ENCODE assay signal across 8 mouse cellular contexts in the genomic region with DNA sequence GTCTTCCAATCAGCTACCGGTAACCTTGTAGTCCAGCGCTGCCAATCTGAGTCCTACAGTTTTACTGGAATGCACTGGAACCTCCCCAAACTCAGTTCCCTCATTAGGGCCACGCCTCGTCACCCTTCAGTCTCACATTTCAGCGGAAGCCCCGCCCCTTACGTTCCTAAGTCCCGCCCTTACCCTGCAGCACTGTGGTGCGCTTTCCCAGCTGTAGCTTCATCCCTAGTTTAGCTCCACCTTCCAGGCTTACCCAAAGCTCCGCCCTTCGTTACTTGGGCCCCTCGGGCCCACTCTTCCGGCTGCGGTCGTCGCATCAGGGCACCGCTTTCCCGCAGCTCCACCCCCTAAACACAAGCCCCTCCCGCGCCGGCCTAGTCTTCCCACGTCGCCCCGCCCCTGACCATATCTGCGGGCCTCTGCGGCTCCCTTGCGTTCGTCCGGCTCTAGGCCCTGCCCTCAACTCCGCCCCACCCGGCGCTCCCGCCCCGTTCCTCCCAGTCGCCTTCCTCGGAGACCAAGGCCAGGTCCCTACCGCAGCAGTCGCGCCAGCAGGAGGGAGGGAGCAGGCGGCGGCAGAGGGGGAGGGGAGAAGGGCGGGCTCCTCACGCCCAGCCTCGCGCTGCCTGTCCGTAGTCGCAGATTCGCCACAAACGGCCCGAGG. TPM values are rescaled to one million over a fixed set of nuclear protein-coding genes. Genes with fewer than 3 reads are reported as not detected.
DNase-seq lines count a peak whose midpoint lies in the region; ATAC-seq and TF ChIP-seq lines count a peak whose summit lies in the region.

No protein-coding gene starts in this region.

- DNase-seq in 3134 (ENCODE audit: extremely low read depth, insufficient read length, low spot score) = peak; percentile 100
- peak; percentile 100 for DNase-seq in adrenal gland, postnatal 36 days
- peak; percentile 99 to 100 for DNase-seq in heart, adult 18-20 months
- peak; percentile 100 for DNase-seq in kidney, adult 2 months
- DNase-seq in spleen, adult 2 months (ENCODE audit: low read depth in 1 of 2, low spot score in 2 of 2) = peak; percentile 98 to 100

- H3K4me1 ChIP-seq in embryonic facial prominence, embryonic 13.5 days = peaks cover 21% of the 10 kb centered on the region
- H3K4me1 ChIP-seq in kidney, adult 2 months (ENCODE audit: control insufficient read depth, insufficient read depth, low read length) = peaks cover 5% of the 10 kb centered on the region; the same call in 1 of the 2 replicates
- H3K4me1 ChIP-seq in limb, embryonic 12.5 days (replicated peaks) = peaks cover 21% of the 10 kb centered on the region
- peaks cover 23% of the 10 kb centered on the region for H3K4me1 ChIP-seq in midbrain, embryonic 15.5 days
- no peaks in the 10 kb centered on the region; the same call in 1 of the 2 replicates for H3K4me1 ChIP-seq in spleen, adult 2 months (ENCODE audit: control insufficient read depth, insufficient read depth, insufficient read length)

- ATAC-seq in embryonic facial prominence, embryonic 13.5 days (ENCODE audit: insufficient number of reproducible peaks, insufficient read depth, low FRiP score, low TSS enrichment, low read depth) = peak; percentile 98
- peak; percentile 99 for ATAC-seq in limb, embryonic 12.5 days (ENCODE audit: insufficient number of reproducible peaks, insufficient read depth, low FRiP score, low TSS enrichment, low read depth)
- peak; percentile 98 for ATAC-seq in midbrain, embryonic 15.5 days (replicated peaks)

- no peak for TF ChIP-seq POLR2A in kidney, adult 2 months (IDR thresholded peaks at IDR 0.05; ENCODE audit: low read depth, low read length)
- TF ChIP-seq POLR2A in spleen, adult 2 months (IDR thresholded peaks at IDR 0.05; ENCODE audit: low read depth, low read length) = no peak; the same call in 1 of the 2 replicates

- peak overlapping the region; percentile 99 for H3K27ac ChIP-seq in embryonic facial prominence, embryonic 13.5 days
- peak overlapping the region; percentile 100 for H3K27ac ChIP-seq in kidney, adult 2 months (ENCODE audit: insufficient read depth, low read depth, low read length)
- H3K27ac ChIP-seq in limb, embryonic 12.5 days = peak overlapping the region; percentile 98
- peak overlapping the region; percentile 93 for H3K27ac ChIP-seq in midbrain, embryonic 15.5 days
- H3K27ac ChIP-seq in spleen, adult 2 months (ENCODE audit: insufficient read depth, low read length) = peak overlapping the region; percentile 99

- H3K9me3 ChIP-seq in embryonic facial prominence, embryonic 13.5 days = no peaks in the 10 kb centered on the region
- H3K9me3 ChIP-seq in limb, embryonic 12.5 days = no peaks in the 10 kb centered on the region
- no peaks in the 10 kb centered on the region for H3K9me3 ChIP-seq in midbrain, embryonic 15.5 days

- H3K27me3 ChIP-seq in embryonic facial prominence, embryonic 13.5 days = no peaks in the 10 kb centered on the region
- no peaks in the 10 kb centered on the region for H3K27me3 ChIP-seq in kidney, adult 2 months (replicated peaks; ENCODE audit: control insufficient read depth, insufficient read depth, low read length)
- no peaks in the 10 kb centered on the region for H3K27me3 ChIP-seq in limb, embryonic 12.5 days
- H3K27me3 ChIP-seq in midbrain, embryonic 15.5 days (replicated peaks) = no peaks in the 10 kb centered on the region
- H3K27me3 ChIP-seq in spleen, adult 2 months (ENCODE audit: control insufficient read depth, insufficient read depth, low read length) = no peaks in the 10 kb centered on the region

- H3K9ac ChIP-seq in embryonic facial prominence, embryonic 13.5 days = peak overlapping the region; percentile 97
- H3K9ac ChIP-seq in limb, embryonic 12.5 days (replicated peaks) = peak overlapping the region; percentile 95
- peak overlapping the region; percentile 93 for H3K9ac ChIP-seq in midbrain, embryonic 15.5 days

- peak overlapping the region; percentile 99 for H3K4me2 ChIP-seq in embryonic facial prominence, embryonic 13.5 days
- H3K4me2 ChIP-seq in limb, embryonic 12.5 days = peak overlapping the region; percentile 94
- H3K4me2 ChIP-seq in midbrain, embryonic 15.5 days = peak overlapping the region; percentile 91

- no peak for TF ChIP-seq CTCF in kidney, adult 2 months (conservative IDR thresholded peaks at IDR 0.05; ENCODE audit: insufficient read depth, insufficient read length, low read depth, low read length)
- no peak for TF ChIP-seq CTCF in spleen, adult 2 months (IDR thresholded peaks at IDR 0.05; ENCODE audit: extremely low read depth, insufficient read depth, insufficient read length, insufficient replicate concordance)

- H3K36me3 ChIP-seq in embryonic facial prominence, embryonic 13.5 days = peaks cover 15% of the 10 kb centered on the region
- no peaks in the 10 kb centered on the region for H3K36me3 ChIP-seq in kidney, adult 2 months (ENCODE audit: control insufficient read depth, insufficient read depth, low read length)
- H3K36me3 ChIP-seq in limb, embryonic 12.5 days = peaks cover 21% of the 10 kb centered on the region
- H3K36me3 ChIP-seq in midbrain, embryonic 15.5 days (replicated peaks) = peaks cover 3% of the 10 kb centered on the region; the same call in 1 of the 2 replicates
- peaks cover 10% of the 10 kb centered on the region for H3K36me3 ChIP-seq in spleen, adult 2 months (ENCODE audit: control insufficient read depth, insufficient read depth, low read length)

- peak overlapping the region; percentile 95 for H3K4me3 ChIP-seq in embryonic facial prominence, embryonic 13.5 days
- H3K4me3 ChIP-seq in kidney, adult 2 months (ENCODE audit: insufficient read depth, low read depth, low read length) = peak overlapping the region; percentile 97
- peak overlapping the region; percentile 98 for H3K4me3 ChIP-seq in limb, embryonic 12.5 days (replicated peaks)
- H3K4me3 ChIP-seq in midbrain, embryonic 15.5 days = peak overlapping the region; percentile 83
- H3K4me3 ChIP-seq in spleen, adult 2 months (ENCODE audit: extremely low read depth, insufficient read depth, insufficient read length) = peak overlapping the region; percentile 74

- WGBS in embryonic facial prominence, embryonic 13.5 days = 2% methylated on average over 50 of the region's 50 CpGs
- WGBS in kidney, adult 2 months = under 1% methylated on average over 50 of the region's 50 CpGs
- under 1% methylated on average over 50 of the region's 50 CpGs for WGBS in limb, embryonic 12.5 days
- 1% methylated on average over 50 of the region's 50 CpGs for WGBS in midbrain, embryonic 15.5 days
- WGBS in spleen, adult 2 months = 1% methylated on average over 50 of the region's 50 CpGs

RNA-seq across cellular contexts. Expression of a gene that starts 0.5 kb away (rescaled TPM):
- total RNA-seq in adrenal gland, postnatal 36 days (2021) = 10 to 100 TPM; 25.2 to 27.2 TPM
- 19.1 and 20.4 TPM in 2 replicates for polyA plus RNA-seq in embryonic facial prominence, embryonic 13.5 days (2015; fragmentation: Nextera tagmentation; extraction: Ambion mirVana)
- total RNA-seq in heart, adult 18-20 months (2021) = 10 to 100 TPM; 12.3 to 12.4 TPM
- polyA plus RNA-seq in kidney, adult 2 months (2012; rRNA removed) = 13.2 and 13.5 TPM in 2 replicates
- polyA plus RNA-seq in limb, embryonic 12.5 days (2016; fragmentation: Nextera tagmentation; extraction: Ambion mirVana) = 28.3 and 28.7 TPM in 2 replicates
- 17.9 and 18.9 TPM in 2 replicates for polyA plus RNA-seq in midbrain, embryonic 15.5 days (2015; fragmentation: Nextera tagmentation; extraction: Ambion mirVana)
- polyA plus RNA-seq in spleen, adult 2 months (2012; rRNA removed) = 24.2 and 26.3 TPM in 2 replicates

RNA-seq across cellular contexts. Expression of a gene that starts 20.3 kb away (rescaled TPM):
- 10 to 100 TPM; 14.0 to 15.4 TPM for total RNA-seq in adrenal gland, postnatal 36 days (2021)
- polyA plus RNA-seq in embryonic facial prominence, embryonic 13.5 days (2015; fragmentation: Nextera tagmentation; extraction: Ambion mirVana) = 13.6 and 13.9 TPM in 2 replicates
- 1 to 10 TPM; 4.5 to 6.9 TPM for total RNA-seq in heart, adult 18-20 months (2021)
- polyA plus RNA-seq in kidney, adult 2 months (2012; rRNA removed) = 16.4 and 19.4 TPM in 2 replicates
- 16.5 and 17.7 TPM in 2 replicates for polyA plus RNA-seq in limb, embryonic 12.5 days (2016; fragmentation: Nextera tagmentation; extraction: Ambion mirVana)
- 9.6 and 11.1 TPM in 2 replicates for polyA plus RNA-seq in midbrain, embryonic 15.5 days (2015; fragmentation: Nextera tagmentation; extraction: Ambion mirVana)
- 13.0 and 14.8 TPM in 2 replicates for polyA plus RNA-seq in spleen, adult 2 months (2012; rRNA removed)

RNA-seq across cellular contexts. Expression of a gene that starts 24.3 kb away (rescaled TPM):
- total RNA-seq in adrenal gland, postnatal 36 days (2021) = 1 to 10 TPM; 1.1 TPM
- 0.06 and 0.37 TPM in 2 replicates for polyA plus RNA-seq in embryonic facial prominence, embryonic 13.5 days (2015; fragmentation: Nextera tagmentation; extraction: Ambion mirVana)
- total RNA-seq in heart, adult 18-20 months (2021) = not detected
- polyA plus RNA-seq in kidney, adult 2 months (2012; rRNA removed) = 0.15 and 1.3 TPM in 2 replicates
- polyA plus RNA-seq in limb, embryonic 12.5 days (2016; fragmentation: Nextera tagmentation; extraction: Ambion mirVana) = 0.29 and 0.31 TPM in 2 replicates
- polyA plus RNA-seq in midbrain, embryonic 15.5 days (2015; fragmentation: Nextera tagmentation; extraction: Ambion mirVana) = 2.0 and 2.3 TPM in 2 replicates
- polyA plus RNA-seq in spleen, adult 2 months (2012; rRNA removed) = 0.13 and 0.23 TPM in 2 replicates

RNA-seq across cellular contexts. Expression of a gene that starts 37.3 kb away (rescaled TPM):
- total RNA-seq in adrenal gland, postnatal 36 days (2021) = 10 to 100 TPM; 46.4 to 53.9 TPM
- polyA plus RNA-seq in embryonic facial prominence, embryonic 13.5 days (2015; fragmentation: Nextera tagmentation; extraction: Ambion mirVana) = 95.2 and 97.8 TPM in 2 replicates
- 10 to 100 TPM; 64.2 to 68.3 TPM for total RNA-seq in heart, adult 18-20 months (2021)
- 57.8 and 63.2 TPM in 2 replicates for polyA plus RNA-seq in kidney, adult 2 months (2012; rRNA removed)
- polyA plus RNA-seq in limb, embryonic 12.5 days (2016; fragmentation: Nextera tagmentation; extraction: Ambion mirVana) = 79.2 and 82.3 TPM in 2 replicates
- 117 and 124 TPM in 2 replicates for polyA plus RNA-seq in midbrain, embryonic 15.5 days (2015; fragmentation: Nextera tagmentation; extraction: Ambion mirVana)
- polyA plus RNA-seq in spleen, adult 2 months (2012; rRNA removed) = 21.0 and 22.6 TPM in 2 replicates

Comparison
In these comparisons a context has a peak if more than half of its experiments do, and no peak if none do; other contexts are left out.
1. Peak in every context shown above with its lines: DNase-seq, ATAC-seq, H3K4me3 ChIP-seq and H3K27ac ChIP-seq.